Mouse (Mus musculus): ENCODE data around the gene Melk. TPM values are rescaled to one million over a fixed set of nuclear protein-coding genes. Genes with fewer than 3 reads are reported as not detected.
A peak's percentile ranks its signal among the peaks of the same experiment; 100 is the strongest.

Gene Melk
- polyA plus RNA-seq (2015; fragmentation: Nextera tagmentation; extraction: Ambion mirVana), result 39.6 and 39.7 TPM in 2 replicates

DNA sequence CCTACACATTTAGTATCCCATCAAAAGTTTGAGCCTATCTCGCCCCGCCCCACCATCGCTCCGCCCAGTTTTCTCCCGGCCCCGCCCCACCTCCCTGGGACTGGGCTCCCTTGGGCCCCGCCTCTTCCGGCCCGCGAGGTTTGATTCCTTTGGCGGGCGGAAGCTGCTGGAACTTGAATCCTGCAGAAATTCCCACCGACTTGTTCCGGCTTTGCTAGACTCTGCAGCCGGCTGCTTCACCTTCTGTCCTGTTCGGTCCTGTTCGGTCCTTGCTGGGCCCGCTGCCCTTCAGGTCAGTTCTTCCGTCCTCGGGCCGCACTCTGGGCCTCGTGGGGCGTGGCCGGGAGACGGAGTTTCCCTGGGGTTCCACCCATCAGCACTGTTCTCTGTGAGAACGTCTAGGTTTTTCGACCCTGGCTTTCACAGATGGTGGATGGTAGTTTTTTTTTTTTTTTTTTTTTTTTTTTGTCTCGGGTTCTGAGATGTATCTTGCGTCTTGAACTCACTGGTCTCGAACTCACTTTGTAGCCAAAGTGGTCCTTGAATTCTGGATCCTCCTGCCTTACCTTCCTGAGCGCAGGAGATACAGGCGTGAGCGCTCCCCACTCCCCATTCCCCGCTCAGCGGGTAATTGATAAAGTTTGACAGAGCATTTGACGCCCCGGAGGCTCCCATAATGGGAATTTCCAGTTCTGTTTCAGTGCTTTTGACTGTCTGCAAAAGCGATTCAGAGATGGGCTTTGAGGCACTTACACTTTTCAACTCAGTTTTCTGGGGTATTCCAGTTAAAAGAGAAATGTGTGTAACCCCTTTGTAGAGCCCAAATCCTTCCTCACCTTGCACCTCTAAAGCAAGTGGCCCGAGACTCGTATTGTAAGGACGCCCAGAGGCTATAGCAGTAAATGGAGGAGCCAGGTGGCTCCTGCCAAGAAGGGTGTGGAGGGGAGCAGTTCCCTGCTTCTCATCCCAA is at the start of gene Melk:
Melk (plus strand) TSS at position 96 of the 970 bp plus-strand sequence.
- H3K9ac ChIP-seq (ENCODE audit: low read length), result peak within 1 kb of the TSS; percentile 82
- no peaks in the 10 kb centered on the region for H3K9me3 ChIP-seq (replicated peaks; ENCODE audit: control insufficient read depth, low read length)
- peak within 1 kb of the TSS; percentile 87 for H3K4me3 ChIP-seq (replicated peaks; ENCODE audit: low read length)
- peak within 1 kb of the TSS; percentile 80 for H3K27ac ChIP-seq (ENCODE audit: low read length)
- H3K36me3 ChIP-seq (ENCODE audit: control insufficient read depth, insufficient read depth, low read length), result no peaks in the 10 kb centered on the region
- under 1% methylated on average over 41 of the region's 41 CpGs for WGBS
- H3K27me3 ChIP-seq (ENCODE audit: control insufficient read depth, insufficient read depth, low read length), result no peaks in the 10 kb centered on the region
- peak within 1 kb of the TSS; percentile 81 for H3K4me2 ChIP-seq (ENCODE audit: low read depth, low read length)
- H3K4me1 ChIP-seq (ENCODE audit: control insufficient read depth, insufficient read depth, low read length), result peaks cover 10% of the 10 kb centered on the region
- ATAC-seq (ENCODE audit: insufficient read depth, low FRiP score), result peak; percentile 95

- Histone ChIP-seq H3K9ac (ENCODE audit: low read length) (no peak overlapping the region), H3K4me1 (ENCODE audit: control insufficient read depth, insufficient read depth, low read length) (no peaks in the 10 kb centered on the region), H3K9me3 (replicated peaks; ENCODE audit: control insufficient read depth, low read length) (no peaks in the 10 kb centered on the region), H3K36me3 (ENCODE audit: control insufficient read depth, insufficient read depth, low read length) (no peaks in the 10 kb centered on the region), H3K4me3 (replicated peaks; ENCODE audit: low read length) (no peak overlapping the region), H3K27me3 (ENCODE audit: control insufficient read depth, insufficient read depth, low read length) (no peaks in the 10 kb centered on the region), H3K4me2 (ENCODE audit: low read depth, low read length) (no peak overlapping the region), H3K27ac (ENCODE audit: low read length) (no peak overlapping the region)
- 77% methylated on average over 5 of the region's 5 CpGs for WGBS
- ATAC-seq (ENCODE audit: insufficient read depth, low FRiP score), result no peak
Observed at GRCm38 (mm10) chr4:44251521-44251920, 49.2 kb upstream of the Melk start.

DNA sequence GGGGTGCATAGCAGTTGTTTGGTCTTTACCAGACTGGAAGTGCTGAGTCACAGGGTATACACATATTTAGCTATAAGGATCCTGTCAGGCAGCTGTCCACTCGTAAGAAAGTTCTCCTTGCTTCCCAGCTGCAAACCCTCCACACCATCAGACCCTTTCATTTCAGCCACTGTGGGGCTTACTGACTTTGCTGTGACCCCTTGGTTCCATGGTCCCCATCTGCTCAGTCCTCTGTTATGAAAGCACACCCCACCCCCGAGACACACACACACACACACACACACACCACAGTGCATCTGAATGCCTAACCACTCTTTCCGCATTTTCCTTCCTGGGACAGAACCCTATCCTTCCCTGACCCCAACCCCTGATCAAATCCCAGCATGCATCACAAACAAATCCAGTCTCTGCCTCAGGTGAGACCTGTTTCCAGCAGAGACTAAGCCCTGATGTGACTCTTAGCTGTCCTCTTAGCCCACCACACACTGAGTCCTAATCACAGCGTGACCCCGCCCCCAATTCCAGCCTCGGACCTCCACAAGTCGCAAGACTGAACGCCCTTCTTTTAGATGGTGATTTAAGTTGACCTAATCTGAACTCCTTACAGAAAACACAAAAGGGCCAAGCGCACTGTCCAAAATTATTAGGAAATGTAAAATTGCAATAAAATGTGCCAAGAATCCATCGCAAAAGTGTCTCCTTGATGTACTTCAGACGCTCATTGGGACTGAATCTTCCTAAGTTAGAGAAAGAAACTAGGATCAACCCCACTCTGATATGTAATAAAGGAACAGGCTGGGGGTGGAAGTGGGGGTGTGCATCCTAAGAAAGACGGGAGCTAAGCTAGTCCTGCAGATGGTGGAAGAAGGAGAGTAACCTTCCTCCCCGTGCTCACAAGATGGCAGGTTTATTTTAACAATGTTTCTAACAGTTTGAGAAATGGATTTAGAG is 48.4 kb upstream of the Melk start:
- Histone ChIP-seq H3K9ac (ENCODE audit: low read length) (no peak overlapping the region), H3K27me3 (ENCODE audit: control insufficient read depth, insufficient read depth, low read length) (no peaks in the 10 kb centered on the region), H3K4me3 (replicated peaks; ENCODE audit: low read length) (no peak overlapping the region), H3K36me3 (ENCODE audit: control insufficient read depth, insufficient read depth, low read length) (no peaks in the 10 kb centered on the region), H3K27ac (ENCODE audit: low read length) (no peak overlapping the region), H3K4me1 (ENCODE audit: control insufficient read depth, insufficient read depth, low read length) (no peaks in the 10 kb centered on the region), H3K4me2 (ENCODE audit: low read depth, low read length) (no peak overlapping the region), H3K9me3 (replicated peaks; ENCODE audit: control insufficient read depth, low read length) (no peaks in the 10 kb centered on the region)
- ATAC-seq (ENCODE audit: insufficient read depth, low FRiP score), result no peak
- 6% methylated on average over 13 of the region's 13 CpGs for WGBS

- WGBS, result 3% methylated on average over 6 of the region's 6 CpGs
- ATAC-seq (ENCODE audit: insufficient read depth, low FRiP score), result no peak
- no peak overlapping the region for H3K4me2 ChIP-seq (ENCODE audit: low read depth, low read length)
Observed at GRCm38 (mm10) chr4:44253191-44253590, 47.5 kb upstream of the Melk start.

DNA sequence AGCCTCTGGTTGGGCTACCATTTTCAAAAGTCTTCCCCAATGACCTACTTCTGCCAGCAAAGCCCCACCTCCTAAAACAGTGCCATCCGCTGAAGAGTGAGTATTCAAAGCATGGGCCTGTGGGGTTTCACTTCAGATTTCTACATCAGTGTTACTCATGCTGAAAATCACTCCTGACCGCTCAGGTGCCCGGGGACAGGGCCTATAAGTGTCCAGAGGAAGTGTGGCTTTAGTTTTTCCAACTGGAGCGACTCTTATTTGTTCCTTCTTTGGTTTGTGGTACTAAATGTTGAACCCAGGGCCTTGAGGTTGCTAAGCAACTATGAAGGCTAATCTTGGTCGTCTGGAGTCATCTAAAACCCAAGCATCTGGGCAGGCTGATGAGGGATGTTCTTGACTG is 46.1 kb upstream of the Melk start:
- no peak overlapping the region for H3K9ac ChIP-seq (ENCODE audit: low read length)
- no peaks in the 10 kb centered on the region for H3K9me3 ChIP-seq (replicated peaks; ENCODE audit: control insufficient read depth, low read length)
- H3K4me2 ChIP-seq (ENCODE audit: low read depth, low read length), result no peak overlapping the region
- ATAC-seq (ENCODE audit: insufficient read depth, low FRiP score), result no peak
- H3K4me3 ChIP-seq (replicated peaks; ENCODE audit: low read length), result no peak overlapping the region
- WGBS, result 68% methylated on average over 5 of the region's 5 CpGs
- no peak overlapping the region for H3K27ac ChIP-seq (ENCODE audit: low read length)
- H3K4me1 ChIP-seq (ENCODE audit: control insufficient read depth, insufficient read depth, low read length), result no peaks in the 10 kb centered on the region
- H3K36me3 ChIP-seq (ENCODE audit: control insufficient read depth, insufficient read depth, low read length), result no peaks in the 10 kb centered on the region
- no peaks in the 10 kb centered on the region for H3K27me3 ChIP-seq (ENCODE audit: control insufficient read depth, insufficient read depth, low read length)

More at GRCm38 (mm10) chr4:44253191-44253590, 47.5 kb upstream of the Melk start:
- Histone ChIP-seq H3K9me3 (replicated peaks; ENCODE audit: control insufficient read depth, low read length) (no peaks in the 10 kb centered on the region), H3K36me3 (ENCODE audit: control insufficient read depth, insufficient read depth, low read length) (no peaks in the 10 kb centered on the region), H3K4me3 (replicated peaks; ENCODE audit: low read length) (no peak overlapping the region), H3K4me1 (ENCODE audit: control insufficient read depth, insufficient read depth, low read length) (no peaks in the 10 kb centered on the region), H3K27ac (ENCODE audit: low read length) (no peak overlapping the region), H3K9ac (ENCODE audit: low read length) (no peak overlapping the region), H3K27me3 (ENCODE audit: control insufficient read depth, insufficient read depth, low read length) (no peaks in the 10 kb centered on the region)

GRCm38 (mm10) chr4:44259126-44259525 is 41.5 kb upstream of the Melk start:
- Histone ChIP-seq H3K4me3 (replicated peaks; ENCODE audit: low read length) (no peak overlapping the region), H3K4me1 (ENCODE audit: control insufficient read depth, insufficient read depth, low read length) (no peaks in the 10 kb centered on the region), H3K9ac (ENCODE audit: low read length) (no peak overlapping the region), H3K27ac (ENCODE audit: low read length) (no peak overlapping the region), H3K9me3 (replicated peaks; ENCODE audit: control insufficient read depth, low read length) (no peaks in the 10 kb centered on the region), H3K4me2 (ENCODE audit: low read depth, low read length) (no peak overlapping the region), H3K27me3 (ENCODE audit: control insufficient read depth, insufficient read depth, low read length) (no peaks in the 10 kb centered on the region), H3K36me3 (ENCODE audit: control insufficient read depth, insufficient read depth, low read length) (no peaks in the 10 kb centered on the region)
- ATAC-seq (ENCODE audit: insufficient read depth, low FRiP score), result no peak
- 68% methylated on average over 4 of the region's 4 CpGs for WGBS

GRCm38 (mm10) chr4:44260244-44260643 is 40.4 kb upstream of the Melk start:
- H3K4me2 ChIP-seq (ENCODE audit: low read depth, low read length), result no peak overlapping the region
- no peak for ATAC-seq (ENCODE audit: insufficient read depth, low FRiP score)

GRCm38 (mm10) chr4:44265500-44265899 is 35.2 kb upstream of the Melk start:
- Histone ChIP-seq H3K4me3 (replicated peaks; ENCODE audit: low read length) (no peak overlapping the region), H3K27me3 (ENCODE audit: control insufficient read depth, insufficient read depth, low read length) (no peaks in the 10 kb centered on the region), H3K9ac (ENCODE audit: low read length) (no peak overlapping the region), H3K27ac (ENCODE audit: low read length) (no peak overlapping the region), H3K4me1 (ENCODE audit: control insufficient read depth, insufficient read depth, low read length) (no peaks in the 10 kb centered on the region), H3K4me2 (ENCODE audit: low read depth, low read length) (no peak overlapping the region), H3K36me3 (ENCODE audit: control insufficient read depth, insufficient read depth, low read length) (no peaks in the 10 kb centered on the region), H3K9me3 (replicated peaks; ENCODE audit: control insufficient read depth, low read length) (no peaks in the 10 kb centered on the region)
- 80% methylated on average over 3 of the region's 3 CpGs for WGBS
- no peak for ATAC-seq (ENCODE audit: insufficient read depth, low FRiP score)

More at GRCm38 (mm10) chr4:44260244-44260643, 40.4 kb upstream of the Melk start:
- no peaks in the 10 kb centered on the region for H3K4me1 ChIP-seq (ENCODE audit: control insufficient read depth, insufficient read depth, low read length)
- H3K36me3 ChIP-seq (ENCODE audit: control insufficient read depth, insufficient read depth, low read length), result no peaks in the 10 kb centered on the region
- no peak overlapping the region for H3K9ac ChIP-seq (ENCODE audit: low read length)
- no peak overlapping the region for H3K4me3 ChIP-seq (replicated peaks; ENCODE audit: low read length)
- no peaks in the 10 kb centered on the region for H3K9me3 ChIP-seq (replicated peaks; ENCODE audit: control insufficient read depth, low read length)
- no peak overlapping the region for H3K27ac ChIP-seq (ENCODE audit: low read length)
- H3K27me3 ChIP-seq (ENCODE audit: control insufficient read depth, insufficient read depth, low read length), result no peaks in the 10 kb centered on the region
- 2% methylated on average over 10 of the region's 10 CpGs for WGBS

All from stomach, embryonic 16.5 days (tissue).